Mouse (Mus musculus) heart, postnatal 0 days (tissue): Measurements from ENCODE around the gene Arid1b. TPM values are rescaled to one million over a fixed set of nuclear protein-coding genes. Genes with fewer than 3 reads are reported as not detected.
A peak's percentile ranks its signal among the peaks of the same experiment; 100 is the strongest.

Experiments used
- ATAC-seq: fragments of 200-750 bp; cut with Nextera tagmentation; 2 replicates; pipeline ENCODE4 v1.8.0; 2017; ENCODE audit warnings: low read depth, moderate number of reproducible peaks, moderate library complexity; ENCODE audit not compliant: insufficient read depth
- DNase-seq: peaks from one replicate; pipeline ENCODE4 v3.0.0-alpha.2; 2016; ENCODE audit warnings: low spot score
- H3K27ac ChIP-seq: fragments of 300-500 bp; sonication (generic); 2 replicates; pipeline ENCODE4 v1.5.1; 2014; ENCODE audit warnings: low read depth, mild to moderate bottlenecking
- H3K27me3 ChIP-seq: fragments of 300-500 bp; sonication (generic); 2 replicates; pipeline ENCODE4 v1.6.1; 2014; ENCODE audit warnings: low read length, mixed read lengths; ENCODE audit not compliant: control insufficient read depth, insufficient read depth
- H3K36me3 ChIP-seq: fragments of 300-500 bp; sonication (generic); replicated peaks from 2 replicates; pipeline ENCODE4 v1.6.1; 2014; ENCODE audit warnings: low read length, mixed read lengths; ENCODE audit not compliant: control insufficient read depth, insufficient read depth
- H3K4me1 ChIP-seq: fragments of 300-500 bp; sonication (generic); 2 replicates; pipeline ENCODE4 v1.6.1; 2014; ENCODE audit warnings: antibody characterized with exemption; ENCODE audit not compliant: control insufficient read depth, insufficient read depth
- H3K4me2 ChIP-seq: fragments of 300-500 bp; sonication (generic); 2 replicates; pipeline ENCODE4 v1.6.1; 2014; ENCODE audit warnings: low read depth, mild to moderate bottlenecking, low read length, moderate library complexity
- H3K4me3 ChIP-seq: fragments of 300-500 bp; sonication (generic); 2 replicates; pipeline ENCODE4 v1.5.1; 2014; ENCODE audit warnings: low read depth, low read length
- H3K9ac ChIP-seq: fragments of 300-500 bp; sonication (generic); replicated peaks from 2 replicates; pipeline ENCODE4 v1.6.1; 2014; ENCODE audit warnings: low read depth, low read length, mixed read lengths
- H3K9me3 ChIP-seq: fragments of 300-500 bp; sonication (generic); replicated peaks from 2 replicates; pipeline ENCODE4 v1.6.1; 2016; ENCODE audit warnings: low read length; ENCODE audit not compliant: control insufficient read depth
- CTCF ChIP-seq: IDR thresholded peaks from 2 replicates; pipeline ENCODE4 v1.5.1; 2016; ENCODE audit warnings: antibody characterized with exemption, control low read depth, low read depth
- EP300 ChIP-seq: IDR thresholded peaks from 2 replicates; pipeline ENCODE4 v1.6.1; 2016; ENCODE audit warnings: antibody characterized with exemption, low read depth
- WGBS: fragments of 180-500 bp; shearing (Covaris S2); extraction: QIAGEN DNeasy Blood & Tissue Kit; methylation state at CpG from one replicate; pipeline ENCODE4 v1.1.7; 2014; 5-methylcytosine and 5-hydroxymethylcytosine counted together
- polyA plus RNA-seq: library from polyadenylated mRNA; unstranded; fragments of >200 nt; fragmentation: Nextera tagmentation; extraction: Ambion mirVana; gene quantifications from 2 replicates; pipeline ENCODE4 v1.2.1, GENCODE M21; 2015
- total RNA-seq: library from RNA; depleted of rRNA; stranded (reverse); fragments of >200 nt; gene quantifications from 2 replicates; pipeline ENCODE4 v1.2.3, GENCODE M21; 2014; ENCODE audit warnings: low replicate concordance

Arid1b gene
- total and polyA plus RNA-seq, 2 experiments from 2014 or later: 4.4 to 27.3 TPM

- H3K27ac ChIP-seq: no peak overlapping the region
- H3K27me3 ChIP-seq: no peaks in the 10 kb centered on the region
- TF ChIP-seq CTCF: no peak
- no peak for TF ChIP-seq EP300
- 87% methylated on average over 9 of the region's 9 CpGs for WGBS
- no peaks in the 10 kb centered on the region for H3K9me3 ChIP-seq
- DNase-seq (no peak), ATAC-seq (no peak)
- no peak overlapping the region for H3K4me2 ChIP-seq
- peaks cover 75% of the 10 kb centered on the region for H3K4me1 ChIP-seq
- H3K36me3 ChIP-seq: no peaks in the 10 kb centered on the region
- no peak overlapping the region for H3K4me3 ChIP-seq
- no peak overlapping the region for H3K9ac ChIP-seq
These were observed 69.5 kb downstream of the Arid1b start for GRCm38 (mm10) chr17:5063471-5064176.

GRCm38 (mm10) chr17:5064777-5065176 lies 70.6 kb downstream of the Arid1b start:
- Histone ChIP-seq H3K9ac (no peak overlapping the region), H3K27me3 (no peaks in the 10 kb centered on the region), H3K27ac (no peak overlapping the region), H3K9me3 (no peaks in the 10 kb centered on the region), H3K4me2 (no peak overlapping the region), H3K4me3 (no peak overlapping the region), H3K4me1 (peaks cover 75% of the 10 kb centered on the region), H3K36me3 (no peaks in the 10 kb centered on the region)
- DNase-seq (no peak), ATAC-seq (peak; percentile 41; the same call in 1 of the 2 replicates)
- WGBS: 72% methylated on average over 6 of the region's 6 CpGs
- TF ChIP-seq EP300 (no peak), CTCF (peak; percentile 40)

- WGBS: 71% methylated on average over 6 of the region's 6 CpGs
- ATAC-seq (no peak), DNase-seq (no peak)
These were observed 71.1 kb downstream of the Arid1b start for GRCm38 (mm10) chr17:5065270-5065669.

GRCm38 (mm10) chr17:5066835-5067234 lies 72.7 kb downstream of the Arid1b start:
- ATAC-seq (no peak), DNase-seq (no peak)
- peaks cover 64% of the 10 kb centered on the region for H3K4me1 ChIP-seq
- 81% methylated on average over 8 of the region's 8 CpGs for WGBS
- no peaks in the 10 kb centered on the region; the same call in 1 of the 2 replicates for H3K36me3 ChIP-seq
- no peaks in the 10 kb centered on the region for H3K9me3 ChIP-seq
- no peaks in the 10 kb centered on the region for H3K27me3 ChIP-seq
- no peak overlapping the region for H3K27ac ChIP-seq
- TF ChIP-seq CTCF: no peak
- TF ChIP-seq EP300: no peak
- H3K9ac ChIP-seq: no peak overlapping the region; the same call in 1 of the 2 replicates
- no peak overlapping the region for H3K4me3 ChIP-seq
- no peak overlapping the region for H3K4me2 ChIP-seq

More at GRCm38 (mm10) chr17:5065270-5065669, 71.1 kb downstream of the Arid1b start:
- Histone ChIP-seq H3K27ac (no peak overlapping the region), H3K4me2 (no peak overlapping the region), H3K4me3 (no peak overlapping the region), H3K4me1 (peaks cover 74% of the 10 kb centered on the region), H3K36me3 (no peaks in the 10 kb centered on the region), H3K9me3 (no peaks in the 10 kb centered on the region), H3K9ac (no peak overlapping the region), H3K27me3 (no peaks in the 10 kb centered on the region)
- no peak for TF ChIP-seq EP300
- TF ChIP-seq CTCF: no peak

GRCm38 (mm10) chr17:5067264-5067663 lies 73.1 kb downstream of the Arid1b start:
- DNase-seq (no peak), ATAC-seq (no peak)
- no peak for TF ChIP-seq EP300
- no peak for TF ChIP-seq CTCF
- H3K4me1 ChIP-seq: peaks cover 59% of the 10 kb centered on the region
- WGBS: 61% methylated on average over 4 of the region's 4 CpGs
- H3K4me3 ChIP-seq: no peak overlapping the region
- H3K9ac ChIP-seq: no peak overlapping the region
- H3K27me3 ChIP-seq: no peaks in the 10 kb centered on the region
- H3K4me2 ChIP-seq: no peak overlapping the region
- no peaks in the 10 kb centered on the region for H3K9me3 ChIP-seq
- H3K36me3 ChIP-seq: no peaks in the 10 kb centered on the region; the same call in 1 of the 2 replicates
- no peak overlapping the region for H3K27ac ChIP-seq
